Mouse (Mus musculus): ENCODE measurements at regions not wholly inside any gene's neighbourhood (a gene's known extent, or its start where the extent isn't known, plus 50 kb on each side); places are given as distances from the start of the nearest gene placed in this dataset.

DNA sequence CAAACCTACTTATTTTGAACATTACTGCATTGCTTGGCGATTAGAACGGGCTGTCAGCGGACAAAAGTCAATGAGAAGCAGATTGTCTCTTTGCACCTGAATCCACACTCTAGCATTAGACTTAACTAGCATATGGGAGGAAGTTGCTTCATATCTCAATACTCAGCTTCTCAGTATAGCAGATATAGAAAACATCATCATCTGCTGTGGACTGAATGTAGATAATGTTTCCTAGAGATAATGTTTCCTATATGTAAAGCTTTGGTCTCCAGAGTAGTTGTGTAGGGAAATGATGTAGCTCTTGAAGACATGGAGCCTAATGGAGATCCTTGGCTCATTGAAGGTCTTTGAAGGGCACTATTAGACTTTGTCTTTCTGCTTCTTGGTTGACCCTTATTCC lies 267.0 kb upstream of the Rspo3 start:
- H3K4me1 ChIP-seq (ENCODE audit: control insufficient read depth, low read depth, low read length): no peaks in the 10 kb centered on the region
- H3K9me3 ChIP-seq (replicated peaks; ENCODE audit: control insufficient read depth, low read length): no peaks in the 10 kb centered on the region
- H3K4me3 ChIP-seq (ENCODE audit: low read depth, low read length): no peak overlapping the region
- H3K4me2 ChIP-seq (ENCODE audit: low read depth, low read length): no peak overlapping the region
- no peak for ATAC-seq (ENCODE audit: low read depth)
- H3K36me3 ChIP-seq (ENCODE audit: control insufficient read depth, insufficient read depth): no peaks in the 10 kb centered on the region
- H3K9ac ChIP-seq (ENCODE audit: low read depth, low read length): no peak overlapping the region
- H3K27ac ChIP-seq (ENCODE audit: low read length): no peak overlapping the region
- no peaks in the 10 kb centered on the region for H3K27me3 ChIP-seq (ENCODE audit: control insufficient read depth, insufficient read depth, low read depth, low read length)
- 77% methylated on average over 3 of the region's 3 CpGs for WGBS (ENCODE audit: insufficient replicate concordance)

DNA sequence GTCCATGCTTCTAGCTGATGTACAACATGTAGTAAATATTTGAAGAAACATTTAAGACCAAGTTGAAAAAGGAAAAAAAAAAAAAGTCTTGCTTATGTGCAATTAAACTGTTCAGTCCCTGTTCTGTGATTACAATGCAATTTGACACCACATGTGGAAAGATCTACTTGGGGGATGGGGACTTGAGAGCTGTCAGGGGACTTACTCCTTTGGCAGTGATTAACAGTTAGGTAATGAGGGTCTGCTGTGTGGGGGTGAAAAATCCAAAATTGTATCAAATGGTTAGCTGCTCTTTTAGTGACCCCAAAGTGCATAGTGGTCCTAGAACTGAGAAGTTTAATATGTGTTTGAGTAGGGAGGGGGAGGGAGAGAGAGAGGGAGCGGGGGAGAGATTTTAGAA lies 259.0 kb upstream of the Rspo3 start:
- no peak for ATAC-seq (ENCODE audit: low read depth)
- Histone ChIP-seq H3K27ac (ENCODE audit: low read length) (no peak overlapping the region), H3K4me2 (ENCODE audit: low read depth, low read length) (no peak overlapping the region), H3K36me3 (ENCODE audit: control insufficient read depth, insufficient read depth) (no peaks in the 10 kb centered on the region), H3K27me3 (ENCODE audit: control insufficient read depth, insufficient read depth, low read depth, low read length) (no peaks in the 10 kb centered on the region), H3K9ac (ENCODE audit: low read depth, low read length) (no peak overlapping the region), H3K4me1 (ENCODE audit: control insufficient read depth, low read depth, low read length) (no peaks in the 10 kb centered on the region), H3K9me3 (replicated peaks; ENCODE audit: control insufficient read depth, low read length) (no peaks in the 10 kb centered on the region), H3K4me3 (ENCODE audit: low read depth, low read length) (no peak overlapping the region)
- WGBS (ENCODE audit: insufficient replicate concordance): 79% methylated on average over 1 of the region's 1 CpGs

- Histone ChIP-seq H3K4me3 (ENCODE audit: low read depth, low read length) (no peak overlapping the region), H3K4me1 (ENCODE audit: control insufficient read depth, low read depth, low read length) (no peaks in the 10 kb centered on the region), H3K9ac (ENCODE audit: low read depth, low read length) (no peak overlapping the region), H3K4me2 (ENCODE audit: low read depth, low read length) (no peak overlapping the region), H3K27ac (ENCODE audit: low read length) (no peak overlapping the region), H3K27me3 (ENCODE audit: control insufficient read depth, insufficient read depth, low read depth, low read length) (no peaks in the 10 kb centered on the region), H3K9me3 (replicated peaks; ENCODE audit: control insufficient read depth, low read length) (no peaks in the 10 kb centered on the region), H3K36me3 (ENCODE audit: control insufficient read depth, insufficient read depth) (no peaks in the 10 kb centered on the region)
- no peak for ATAC-seq (ENCODE audit: low read depth)
- 50% methylated on average over 2 of the region's 2 CpGs for WGBS (ENCODE audit: insufficient replicate concordance)
Observed at GRCm38 (mm10) chr10:29786220-29786810, 250.6 kb upstream of the Rspo3 start.

- 61% methylated on average over 3 of the region's 3 CpGs for WGBS (ENCODE audit: insufficient replicate concordance)
- Histone ChIP-seq H3K4me2 (ENCODE audit: low read depth, low read length) (no peak overlapping the region), H3K27ac (ENCODE audit: low read length) (no peak overlapping the region), H3K4me1 (ENCODE audit: control insufficient read depth, low read depth, low read length) (no peaks in the 10 kb centered on the region), H3K9me3 (replicated peaks; ENCODE audit: control insufficient read depth, low read length) (no peaks in the 10 kb centered on the region), H3K27me3 (ENCODE audit: control insufficient read depth, insufficient read depth, low read depth, low read length) (no peaks in the 10 kb centered on the region), H3K9ac (ENCODE audit: low read depth, low read length) (no peak overlapping the region), H3K4me3 (ENCODE audit: low read depth, low read length) (no peak overlapping the region), H3K36me3 (ENCODE audit: control insufficient read depth, insufficient read depth) (no peaks in the 10 kb centered on the region)
- ATAC-seq (ENCODE audit: low read depth): no peak
Observed at GRCm38 (mm10) chr10:29736677-29737076, 201.0 kb upstream of the Rspo3 start.

DNA sequence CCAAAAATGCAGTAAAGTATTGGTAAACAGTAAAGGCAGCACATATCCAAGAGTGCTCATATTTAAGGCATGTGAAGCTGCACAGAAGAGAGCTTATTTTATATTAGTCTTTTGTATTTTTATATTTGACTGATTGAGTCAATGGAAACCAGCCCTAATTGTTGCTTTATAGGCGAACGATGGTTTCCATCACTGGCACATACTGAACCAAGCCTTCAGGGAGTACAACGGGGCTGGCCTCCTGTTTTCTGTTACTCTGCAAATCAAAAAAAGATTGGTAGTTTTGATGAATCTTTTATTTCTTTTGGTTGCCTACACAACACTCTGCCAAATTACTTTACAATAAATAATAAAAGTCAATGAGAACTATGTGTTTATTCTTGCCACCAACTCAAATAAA lies 189.7 kb upstream of the Rspo3 start:
- WGBS (ENCODE audit: insufficient replicate concordance): 73% methylated on average over 3 of the region's 3 CpGs
- H3K4me3 ChIP-seq (ENCODE audit: low read depth, low read length): no peak overlapping the region
- ATAC-seq (ENCODE audit: low read depth): no peak

DNA sequence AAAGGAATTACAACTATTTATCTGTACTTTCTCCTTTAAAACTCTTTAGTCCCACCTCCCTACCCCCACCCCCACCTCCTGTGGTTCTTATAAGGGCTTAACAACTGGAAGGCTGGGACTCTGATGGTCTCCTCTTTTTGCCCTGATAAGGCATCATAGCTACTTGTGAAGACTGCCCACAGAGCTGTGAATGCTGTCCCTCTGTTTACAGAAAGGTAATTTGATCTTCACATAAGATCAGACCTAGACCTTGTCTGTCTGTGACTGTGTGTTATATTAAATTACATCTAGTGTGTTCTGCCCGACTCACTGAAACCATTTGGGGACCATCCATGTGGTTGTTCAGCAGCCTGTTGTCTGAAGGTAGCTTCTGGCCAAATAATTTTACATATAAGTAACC lies 175.3 kb upstream of the Rspo3 start:
- 29% methylated on average over 1 of the region's 1 CpGs for WGBS (ENCODE audit: insufficient replicate concordance)
- H3K4me2 ChIP-seq (ENCODE audit: low read depth, low read length): no peak overlapping the region
- H3K9ac ChIP-seq (ENCODE audit: low read depth, low read length): no peak overlapping the region

More for the DNA sequence above, 189.7 kb upstream of the Rspo3 start:
- Histone ChIP-seq H3K27me3 (ENCODE audit: control insufficient read depth, insufficient read depth, low read depth, low read length) (no peaks in the 10 kb centered on the region), H3K4me1 (ENCODE audit: control insufficient read depth, low read depth, low read length) (no peaks in the 10 kb centered on the region), H3K9ac (ENCODE audit: low read depth, low read length) (no peak overlapping the region), H3K36me3 (ENCODE audit: control insufficient read depth, insufficient read depth) (no peaks in the 10 kb centered on the region), H3K27ac (ENCODE audit: low read length) (no peak overlapping the region), H3K9me3 (replicated peaks; ENCODE audit: control insufficient read depth, low read length) (no peaks in the 10 kb centered on the region), H3K4me2 (ENCODE audit: low read depth, low read length) (no peak overlapping the region)

DNA sequence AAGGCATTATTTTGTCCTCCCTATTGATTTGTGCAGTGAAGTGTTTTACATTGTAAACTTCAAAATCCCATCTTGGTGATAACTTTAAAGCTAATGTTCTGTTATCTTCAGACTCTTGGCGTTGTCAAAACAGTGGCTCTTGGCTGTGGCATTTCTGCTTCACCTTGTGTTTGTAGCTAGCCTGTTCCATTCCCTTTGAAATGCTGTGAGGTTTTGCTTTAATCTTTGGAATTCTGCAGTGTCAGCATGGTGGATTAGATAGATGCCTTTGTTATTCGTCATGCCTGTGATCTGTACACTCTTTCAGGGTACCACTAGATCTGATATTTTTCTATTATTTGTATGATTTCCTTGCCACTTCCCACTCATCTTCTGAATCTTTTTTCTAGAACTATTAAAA lies 173.0 kb upstream of the Rspo3 start:
- WGBS (ENCODE audit: insufficient replicate concordance): 38% methylated on average over 2 of the region's 2 CpGs
- Histone ChIP-seq H3K9ac (ENCODE audit: low read depth, low read length) (no peak overlapping the region), H3K4me1 (ENCODE audit: control insufficient read depth, low read depth, low read length) (no peaks in the 10 kb centered on the region), H3K36me3 (ENCODE audit: control insufficient read depth, insufficient read depth) (no peaks in the 10 kb centered on the region), H3K27me3 (ENCODE audit: control insufficient read depth, insufficient read depth, low read depth, low read length) (no peaks in the 10 kb centered on the region), H3K4me2 (ENCODE audit: low read depth, low read length) (no peak overlapping the region), H3K9me3 (replicated peaks; ENCODE audit: control insufficient read depth, low read length) (no peaks in the 10 kb centered on the region), H3K4me3 (ENCODE audit: low read depth, low read length) (no peak overlapping the region), H3K27ac (ENCODE audit: low read length) (no peak overlapping the region)
- ATAC-seq (ENCODE audit: low read depth): no peak

More for the DNA sequence above, 175.3 kb upstream of the Rspo3 start:
- Histone ChIP-seq H3K4me3 (ENCODE audit: low read depth, low read length) (no peak overlapping the region), H3K4me1 (ENCODE audit: control insufficient read depth, low read depth, low read length) (no peaks in the 10 kb centered on the region), H3K27ac (ENCODE audit: low read length) (no peak overlapping the region), H3K9me3 (replicated peaks; ENCODE audit: control insufficient read depth, low read length) (no peaks in the 10 kb centered on the region), H3K36me3 (ENCODE audit: control insufficient read depth, insufficient read depth) (no peaks in the 10 kb centered on the region), H3K27me3 (ENCODE audit: control insufficient read depth, insufficient read depth, low read depth, low read length) (no peaks in the 10 kb centered on the region)
- no peak for ATAC-seq (ENCODE audit: low read depth)

- 24% methylated on average over 15 of the region's 15 CpGs for WGBS (ENCODE audit: insufficient replicate concordance)
- Histone ChIP-seq H3K4me1 (ENCODE audit: control insufficient read depth, low read depth, low read length) (no peaks in the 10 kb centered on the region; the same call in 1 of the 2 replicates), H3K27me3 (ENCODE audit: control insufficient read depth, insufficient read depth, low read depth, low read length) (no peaks in the 10 kb centered on the region), H3K4me3 (ENCODE audit: low read depth, low read length) (peak overlapping the region; percentile 5; the same call in 1 of the 2 replicates), H3K36me3 (ENCODE audit: control insufficient read depth, insufficient read depth) (no peaks in the 10 kb centered on the region), H3K27ac (ENCODE audit: low read length) (peak overlapping the region; percentile 77), H3K4me2 (ENCODE audit: low read depth, low read length) (peak overlapping the region; percentile 41), H3K9ac (ENCODE audit: low read depth, low read length) (no peak overlapping the region), H3K9me3 (replicated peaks; ENCODE audit: control insufficient read depth, low read length) (no peaks in the 10 kb centered on the region)
- peak; percentile 89 for ATAC-seq (ENCODE audit: low read depth)
Observed at GRCm38 (mm10) chr10:29693009-29693935, 157.6 kb upstream of the Rspo3 start.

DNA sequence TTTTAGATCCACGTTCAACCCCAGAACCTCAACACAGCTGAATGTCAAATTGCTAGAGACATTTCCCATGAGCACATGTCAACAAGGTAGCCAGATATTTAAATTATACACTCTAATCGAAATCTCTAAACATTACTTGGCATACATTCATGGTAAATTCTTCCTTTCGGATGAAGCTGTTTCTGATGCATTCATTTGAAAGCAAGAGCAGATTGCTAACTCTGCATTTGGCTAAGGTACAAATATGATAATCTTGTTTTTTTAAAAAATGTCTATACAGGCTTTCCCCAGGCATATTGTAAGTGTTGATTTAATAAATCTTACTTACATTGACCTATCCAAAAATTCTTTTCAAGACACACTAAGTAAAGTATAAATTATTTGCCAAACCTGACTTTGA lies 153.9 kb upstream of the Rspo3 start:
- H3K9me3 ChIP-seq (replicated peaks; ENCODE audit: control insufficient read depth, low read length): no peaks in the 10 kb centered on the region
- 59% methylated on average over 3 of the region's 3 CpGs for WGBS (ENCODE audit: insufficient replicate concordance)
- no peaks in the 10 kb centered on the region for H3K27me3 ChIP-seq (ENCODE audit: control insufficient read depth, insufficient read depth, low read depth, low read length)
- H3K36me3 ChIP-seq (ENCODE audit: control insufficient read depth, insufficient read depth): no peaks in the 10 kb centered on the region
- H3K27ac ChIP-seq (ENCODE audit: low read length): no peak overlapping the region
- H3K4me3 ChIP-seq (ENCODE audit: low read depth, low read length): no peak overlapping the region
- no peak for ATAC-seq (ENCODE audit: low read depth)
- H3K4me1 ChIP-seq (ENCODE audit: control insufficient read depth, low read depth, low read length): no peaks in the 10 kb centered on the region; the same call in 1 of the 2 replicates
- no peak overlapping the region for H3K4me2 ChIP-seq (ENCODE audit: low read depth, low read length)
- no peak overlapping the region for H3K9ac ChIP-seq (ENCODE audit: low read depth, low read length)

Data from liver, embryonic 16.5 days (tissue).